Mouse (Mus musculus) ES-E14 (cell line): ENCODE data around the gene Slc4a4. TPM values are rescaled to one million over a fixed set of nuclear protein-coding genes. Genes with fewer than 3 reads are reported as not detected.

Source experiments
- DNase-seq: peaks from one replicate; pipeline ENCODE4 v3.0.0-alpha.2; 2013; ENCODE audit warnings: low read depth, low spot score
- H3K27ac ChIP-seq: 2 replicates; pipeline ENCODE4 v1.5.1; 2012; ENCODE audit warnings: low read depth, mild to moderate bottlenecking, low read length, moderate library complexity, mixed read lengths; ENCODE audit not compliant: poor library complexity, insufficient read depth, severe bottlenecking
- H3K36me3 ChIP-seq: 2 replicates; pipeline ENCODE4 v1.6.1; 2012; ENCODE audit warnings: mild to moderate bottlenecking, low read length, moderate library complexity, mixed read lengths; ENCODE audit not compliant: control insufficient read depth, poor library complexity, insufficient read depth, severe bottlenecking
- H3K4me1 ChIP-seq, 2 experiments: fragments of 150-350 bp in 1 of 2; sonication (generic) in 1 of 2; 2 replicates each; pipeline ENCODE4 v1.6.1; 2012; ENCODE audit warnings: low read length in 2 of 2, mild to moderate bottlenecking in 1 of 2, mixed read lengths in 1 of 2; ENCODE audit not compliant: control insufficient read depth in 2 of 2, insufficient read depth in 2 of 2, poor library complexity in 1 of 2
- H3K4me3 ChIP-seq, 2 experiments: fragments of 150-350 bp in 1 of 2; sonication (generic) in 1 of 2; 2 replicates each; pipeline ENCODE4 v1.5.1; 2012; ENCODE audit warnings: low read length in 2 of 2, low read depth in 1 of 2, mild to moderate bottlenecking in 1 of 2, mixed read lengths in 1 of 2; ENCODE audit not compliant: insufficient read depth in 1 of 2, poor library complexity in 1 of 2, severe bottlenecking in 1 of 2
- H3K9ac ChIP-seq: 2 replicates; pipeline ENCODE4 v1.6.1; 2012; ENCODE audit warnings: low read depth, mild to moderate bottlenecking, low read length, mixed read lengths; ENCODE audit not compliant: poor library complexity, insufficient read depth, severe bottlenecking
- H3K9me3 ChIP-seq: fragments of 150-350 bp; sonication (generic); 2 replicates; pipeline ENCODE4 v1.6.1; 2012; ENCODE audit warnings: low read depth, mild to moderate bottlenecking, low read length; ENCODE audit not compliant: control insufficient read depth, insufficient read depth
- CHD2 ChIP-seq: IDR thresholded peaks from 2 replicates; pipeline ENCODE4 v1.6.1; 2014; ENCODE audit warnings: mild to moderate bottlenecking, low read depth, low read length, inconsistent platforms
- HCFC1 ChIP-seq: IDR thresholded peaks from 2 replicates; pipeline ENCODE4 v1.6.1; 2012; ENCODE audit warnings: low read length, inconsistent platforms, borderline replicate concordance; ENCODE audit not compliant: insufficient read depth
- MAFK ChIP-seq: IDR thresholded peaks from 2 replicates; pipeline ENCODE4 v1.6.1; 2014; ENCODE audit warnings: mild to moderate bottlenecking, low read depth, low read length, inconsistent platforms; ENCODE audit not compliant: insufficient read depth
- ZC3H11A ChIP-seq: IDR thresholded peaks from 2 replicates; pipeline ENCODE4 v1.6.1; 2012; ENCODE audit warnings: low read depth, mild to moderate bottlenecking, inconsistent platforms, low read length, borderline replicate concordance
- ZNF384 ChIP-seq: IDR thresholded peaks from 2 replicates; pipeline ENCODE4 v1.6.1; 2012; ENCODE audit warnings: low read depth, low read length, inconsistent platforms
- in situ Hi-C, 2 experiments: fragments of 600-800 bp; cut with MboI; formaldehyde crosslinking; loops; one replicate each; pipeline ENCODE4 v1.15.1; 2025; ENCODE audit warnings: low sequenced_read_pairs in 2 of 2, inconsistent platforms in 1 of 2; ENCODE audit not compliant: unreplicated experiment in 2 of 2
- total RNA-seq: library from RNA; depleted of rRNA; stranded (reverse); fragments of 300-350 nt; gene quantifications from 2 replicates; pipeline ENCODE4 v1.2.3, GENCODE M21; 2012

Gene Slc4a4
- total RNA-seq, 1 experiment: 2.5 TPM

- no peak for DNase-seq
- no peak for TF ChIP-seq CHD2
- no peak for TF ChIP-seq ZNF384
- no peak for TF ChIP-seq MAFK
- TF ChIP-seq ZC3H11A: no peak
- no peak for TF ChIP-seq HCFC1
- Histone ChIP-seq H3K4me1 (no peaks in the 10 kb centered on the region), H3K9ac (no peak overlapping the region), H3K27ac (no peak overlapping the region), H3K36me3 (no peaks in the 10 kb centered on the region), H3K9me3 (no peaks in the 10 kb centered on the region), H3K4me3 (no peak overlapping the region)
- in situ Hi-C loops: no loop called here
Observed at GRCm38 (mm10) chr5:88973130-88973529, 86.5 kb downstream of the Slc4a4 start.

- no peak overlapping the region for H3K27ac ChIP-seq
- DNase-seq: no peak
- in situ Hi-C loops: no loop called here
- TF ChIP-seq ZNF384 (no peak), MAFK (no peak), CHD2 (no peak), HCFC1 (no peak), ZC3H11A (no peak)
- H3K4me3 ChIP-seq: no peak overlapping the region
- no peak overlapping the region for H3K9ac ChIP-seq
- H3K36me3 ChIP-seq: no peaks in the 10 kb centered on the region
- H3K9me3 ChIP-seq: no peaks in the 10 kb centered on the region
- H3K4me1 ChIP-seq: no peaks in the 10 kb centered on the region
Observed at GRCm38 (mm10) chr5:88975694-88976093, 89.1 kb downstream of the Slc4a4 start.

GRCm38 (mm10) chr5:88976428-88976827, 89.8 kb downstream of the Slc4a4 start:
- in situ Hi-C loops: no loop called here

GRCm38 (mm10) chr5:88980740-88981139, 94.1 kb downstream of the Slc4a4 start:
- no peak for DNase-seq
- no peak overlapping the region for H3K4me3 ChIP-seq
- no peaks in the 10 kb centered on the region for H3K9me3 ChIP-seq
- in situ Hi-C loops: no loop called here
- H3K4me1 ChIP-seq: no peaks in the 10 kb centered on the region
- H3K36me3 ChIP-seq: no peaks in the 10 kb centered on the region
- TF ChIP-seq MAFK (no peak), ZC3H11A (no peak), ZNF384 (no peak), HCFC1 (no peak), CHD2 (no peak)
- no peak overlapping the region for H3K27ac ChIP-seq
- no peak overlapping the region for H3K9ac ChIP-seq

More at GRCm38 (mm10) chr5:88976428-88976827, 89.8 kb downstream of the Slc4a4 start:
- Histone ChIP-seq H3K9me3 (no peaks in the 10 kb centered on the region), H3K27ac (no peak overlapping the region), H3K4me3 (no peak overlapping the region), H3K36me3 (no peaks in the 10 kb centered on the region), H3K9ac (no peak overlapping the region), H3K4me1 (no peaks in the 10 kb centered on the region)
- TF ChIP-seq ZNF384: no peak
- no peak for TF ChIP-seq MAFK
- TF ChIP-seq ZC3H11A: no peak
- no peak for TF ChIP-seq HCFC1
- TF ChIP-seq CHD2: no peak
- no peak for DNase-seq
